Mouse (Mus musculus) neural tube, embryonic 12.5 days (tissue): Measurements from ENCODE around the gene D430041D05Rik. TPM values are rescaled to one million over a fixed set of nuclear protein-coding genes. Genes with fewer than 3 reads are reported as not detected.

Experiments
- ATAC-seq: fragments of 200-750 bp; cut with Nextera tagmentation; 2 replicates; pipeline ENCODE4 v1.8.0; 2017; ENCODE audit warnings: low read depth, mild to moderate bottlenecking, moderate TSS enrichment, moderate library complexity; ENCODE audit not compliant: low FRiP score
- H3K27ac ChIP-seq: fragments of 300-500 bp; sonication (generic); 2 replicates; pipeline ENCODE4 v1.5.1; 2016
- H3K27me3 ChIP-seq: fragments of 300-500 bp; sonication (generic); replicated peaks from 2 replicates; pipeline ENCODE4 v1.6.1; 2016; ENCODE audit warnings: mild to moderate bottlenecking
- H3K36me3 ChIP-seq: fragments of 300-500 bp; sonication (generic); 2 replicates; pipeline ENCODE4 v1.6.1; 2016; ENCODE audit warnings: mild to moderate bottlenecking
- H3K4me1 ChIP-seq: fragments of 300-500 bp; sonication (generic); 2 replicates; pipeline ENCODE4 v1.6.1; 2016
- H3K4me2 ChIP-seq: fragments of 300-500 bp; sonication (generic); replicated peaks from 2 replicates; pipeline ENCODE4 v1.6.1; 2016; ENCODE audit warnings: mild to moderate bottlenecking
- H3K4me3 ChIP-seq: fragments of 300-500 bp; sonication (generic); 2 replicates; pipeline ENCODE4 v1.5.1; 2016
- H3K9ac ChIP-seq: fragments of 300-500 bp; sonication (generic); 2 replicates; pipeline ENCODE4 v1.6.1; 2016; ENCODE audit warnings: mild to moderate bottlenecking
- H3K9me3 ChIP-seq: fragments of 300-500 bp; sonication (generic); 2 replicates; pipeline ENCODE4 v1.6.1; 2016; ENCODE audit warnings: mild to moderate bottlenecking
- WGBS: fragments of 180-500 bp; shearing (Covaris S2); methylation state at CpG from one replicate; pipeline ENCODE4 v1.1.7; 2016; 5-methylcytosine and 5-hydroxymethylcytosine counted together
- polyA plus RNA-seq: library from polyadenylated mRNA; unstranded; fragments of >200 nt; fragmentation: Nextera tagmentation; extraction: Ambion mirVana; gene quantifications from 2 replicates; pipeline ENCODE4 v1.2.1, GENCODE M21; 2016

The D430041D05Rik gene
- polyA plus RNA-seq, 1 experiment from 2014 or later: 4.7 TPM

- Histone ChIP-seq H3K4me3 (no peak overlapping the region), H3K9me3 (no peaks in the 10 kb centered on the region), H3K27me3 (no peaks in the 10 kb centered on the region), H3K4me1 (peaks cover 11% of the 10 kb centered on the region; the same call in 1 of the 2 replicates), H3K27ac (no peak overlapping the region), H3K9ac (0 out of 2 replicates have a peak overlapping the region, but pooled peaks have one; percentile 13), H3K4me2 (no peak overlapping the region), H3K36me3 (no peaks in the 10 kb centered on the region)
- ATAC-seq: no peak
- 69% methylated on average over 13 of the region's 13 CpGs for WGBS
These were observed 233.7 kb downstream of the D430041D05Rik start for GRCm38 (mm10) chr2:104176979-104177704.

- Histone ChIP-seq H3K27me3 (no peaks in the 10 kb centered on the region), H3K9me3 (no peaks in the 10 kb centered on the region), H3K4me3 (no peak overlapping the region), H3K9ac (0 out of 2 replicates have a peak overlapping the region, but pooled peaks have one; percentile 13), H3K4me2 (no peak overlapping the region), H3K27ac (no peak overlapping the region), H3K36me3 (no peaks in the 10 kb centered on the region), H3K4me1 (peaks cover 11% of the 10 kb centered on the region; the same call in 1 of the 2 replicates)
- 74% methylated on average over 17 of the region's 17 CpGs for WGBS
- no peak for ATAC-seq
These were observed 234.4 kb downstream of the D430041D05Rik start for GRCm38 (mm10) chr2:104176166-104176978.

- no peak for ATAC-seq
- H3K27ac ChIP-seq: no peak overlapping the region
- no peak overlapping the region for H3K4me3 ChIP-seq
- 89% methylated on average over 9 of the region's 9 CpGs for WGBS
- H3K4me1 ChIP-seq: peaks cover 11% of the 10 kb centered on the region; the same call in 1 of the 2 replicates
- no peaks in the 10 kb centered on the region for H3K9me3 ChIP-seq
- no peak overlapping the region for H3K4me2 ChIP-seq
- no peak overlapping the region for H3K9ac ChIP-seq
- H3K36me3 ChIP-seq: no peaks in the 10 kb centered on the region
- no peaks in the 10 kb centered on the region for H3K27me3 ChIP-seq
These were observed 235.2 kb downstream of the D430041D05Rik start for GRCm38 (mm10) chr2:104175476-104176165.

GRCm38 (mm10) chr2:104173431-104173830, 237.4 kb downstream of the D430041D05Rik start:
- Histone ChIP-seq H3K27me3 (no peaks in the 10 kb centered on the region), H3K27ac (no peak overlapping the region), H3K36me3 (no peaks in the 10 kb centered on the region), H3K4me3 (no peak overlapping the region), H3K9ac (no peak overlapping the region), H3K4me2 (no peak overlapping the region), H3K9me3 (no peaks in the 10 kb centered on the region), H3K4me1 (peaks cover 11% of the 10 kb centered on the region; the same call in 1 of the 2 replicates)
- no peak for ATAC-seq
- 95% methylated on average over 3 of the region's 3 CpGs for WGBS

- Histone ChIP-seq H3K27me3 (no peaks in the 10 kb centered on the region), H3K9me3 (no peaks in the 10 kb centered on the region), H3K4me2 (no peak overlapping the region), H3K4me1 (peaks cover 11% of the 10 kb centered on the region; the same call in 1 of the 2 replicates), H3K9ac (no peak overlapping the region), H3K27ac (no peak overlapping the region), H3K36me3 (no peaks in the 10 kb centered on the region), H3K4me3 (no peak overlapping the region)
- WGBS: 76% methylated on average over 11 of the region's 11 CpGs
- no peak for ATAC-seq
These were observed 238.0 kb downstream of the D430041D05Rik start for GRCm38 (mm10) chr2:104172695-104173348.

- no peak overlapping the region for H3K4me3 ChIP-seq
- no peaks in the 10 kb centered on the region for H3K27me3 ChIP-seq
- no peaks in the 10 kb centered on the region for H3K9me3 ChIP-seq
- no peak overlapping the region for H3K9ac ChIP-seq
- 69% methylated on average over 17 of the region's 17 CpGs for WGBS
- no peaks in the 10 kb centered on the region for H3K36me3 ChIP-seq
- no peak overlapping the region for H3K4me2 ChIP-seq
- no peak overlapping the region for H3K27ac ChIP-seq
- H3K4me1 ChIP-seq: no peaks in the 10 kb centered on the region
- no peak; the same call in 1 of the 2 replicates for ATAC-seq
These were observed 242.5 kb downstream of the D430041D05Rik start for GRCm38 (mm10) chr2:104168186-104168896.

GRCm38 (mm10) chr2:104167765-104168164, 243.0 kb downstream of the D430041D05Rik start:
- Histone ChIP-seq H3K27ac (no peak overlapping the region), H3K27me3 (no peaks in the 10 kb centered on the region), H3K4me3 (no peak overlapping the region), H3K36me3 (no peaks in the 10 kb centered on the region), H3K9me3 (no peaks in the 10 kb centered on the region), H3K9ac (no peak overlapping the region), H3K4me1 (no peaks in the 10 kb centered on the region), H3K4me2 (no peak overlapping the region)
- WGBS: 94% methylated on average over 23 of the region's 23 CpGs
- no peak for ATAC-seq

- H3K36me3 ChIP-seq: no peaks in the 10 kb centered on the region
- H3K27ac ChIP-seq: no peak overlapping the region
- H3K9ac ChIP-seq: no peak overlapping the region
- no peaks in the 10 kb centered on the region for H3K4me1 ChIP-seq
- no peak overlapping the region for H3K4me3 ChIP-seq
- H3K4me2 ChIP-seq: no peak overlapping the region
- WGBS: 91% methylated on average over 2 of the region's 2 CpGs
- no peaks in the 10 kb centered on the region for H3K27me3 ChIP-seq
- H3K9me3 ChIP-seq: no peaks in the 10 kb centered on the region
- ATAC-seq: no peak
These were observed 245.2 kb downstream of the D430041D05Rik start for GRCm38 (mm10) chr2:104165631-104166030.

- H3K9ac ChIP-seq: no peak overlapping the region
- no peak overlapping the region for H3K4me2 ChIP-seq
- H3K27ac ChIP-seq: no peak overlapping the region
- no peak for ATAC-seq
- H3K9me3 ChIP-seq: no peaks in the 10 kb centered on the region
- 92% methylated on average over 4 of the region's 4 CpGs for WGBS
- no peaks in the 10 kb centered on the region for H3K36me3 ChIP-seq
- no peaks in the 10 kb centered on the region for H3K4me1 ChIP-seq
- H3K27me3 ChIP-seq: no peaks in the 10 kb centered on the region
- H3K4me3 ChIP-seq: no peak overlapping the region
These were observed 246.8 kb downstream of the D430041D05Rik start for GRCm38 (mm10) chr2:104163978-104164487.

- Histone ChIP-seq H3K27ac (no peak overlapping the region), H3K9ac (no peak overlapping the region), H3K36me3 (no peaks in the 10 kb centered on the region), H3K9me3 (no peaks in the 10 kb centered on the region), H3K27me3 (no peaks in the 10 kb centered on the region), H3K4me3 (no peak overlapping the region), H3K4me2 (no peak overlapping the region), H3K4me1 (no peaks in the 10 kb centered on the region)
- WGBS: 75% methylated on average over 7 of the region's 7 CpGs
- no peak for ATAC-seq
These were observed 247.4 kb downstream of the D430041D05Rik start for GRCm38 (mm10) chr2:104163418-104163817.

- Histone ChIP-seq H3K27ac (no peak overlapping the region), H3K27me3 (no peaks in the 10 kb centered on the region), H3K36me3 (no peaks in the 10 kb centered on the region), H3K4me2 (no peak overlapping the region), H3K4me1 (no peaks in the 10 kb centered on the region), H3K9ac (no peak overlapping the region), H3K4me3 (no peak overlapping the region), H3K9me3 (no peaks in the 10 kb centered on the region)
- no peak for ATAC-seq
- WGBS: 78% methylated on average over 4 of the region's 4 CpGs
These were observed 253.0 kb downstream of the D430041D05Rik start for GRCm38 (mm10) chr2:104157831-104158230.
